Mouse (Mus musculus): ENCODE data around the gene Vmn1r86.
"Not testable (repeated sequence)": the region's sequence is repeated elsewhere in the genome, so short reads cannot be mapped to it uniquely, and the experiment has no call there.

The Vmn1r86 gene

GRCm38 (mm10) chr7:13119817-13120216 is at the start of gene Vmn1r86:
TSS of gene Vmn1r86 (minus strand) at chr7:13119917.
- no peak for DNase-seq (ENCODE audit: low read depth, low spot score)

- DNase-seq (ENCODE audit: low read depth, low spot score): no peak
Observed at GRCm38 (mm10) chr7:13159268-13159667, 39.6 kb upstream of the Vmn1r86 start, which contains the start of gene Vmn1r88. TSS of gene Vmn1r88 (plus strand) at chr7:13159568.

GRCm38 (mm10) chr7:13140057-13140456 is 20.3 kb upstream of the Vmn1r86 start, which contains the start of gene Vmn1r87:
TSS of gene Vmn1r87 (minus strand) at chr7:13140157.
- DNase-seq (ENCODE audit: low read depth, low spot score): no peak

GRCm38 (mm10) chr7:13137340-13137739 is 17.6 kb upstream of the Vmn1r86 start:
- no peak for DNase-seq (ENCODE audit: low read depth, low spot score)

- no peak for DNase-seq (ENCODE audit: low read depth, low spot score)
Observed at GRCm38 (mm10) chr7:13131856-13132255, 12.1 kb upstream of the Vmn1r86 start.

GRCm38 (mm10) chr7:13123554-13124153 is 3.9 kb upstream of the Vmn1r86 start:
- DNase-seq (ENCODE audit: low read depth, low spot score): not testable (repeated sequence)

- no peak for DNase-seq (ENCODE audit: low read depth, low spot score)
Observed at GRCm38 (mm10) chr7:13095073-13095472, 24.6 kb downstream of the Vmn1r86 start, which contains the start of gene Vmn1r85. TSS of gene Vmn1r85 (minus strand) at chr7:13095173.

- DNase-seq (ENCODE audit: low read depth, low spot score): no peak
Observed at GRCm38 (mm10) chr7:13072293-13072692, 47.4 kb downstream of the Vmn1r86 start.

- DNase-seq (ENCODE audit: low read depth, low spot score): not testable (repeated sequence)
Observed at GRCm38 (mm10) chr7:13063399-13063798, 56.3 kb downstream of the Vmn1r86 start.

- no peak for DNase-seq (ENCODE audit: low read depth, low spot score)
Observed at GRCm38 (mm10) chr7:13059536-13059935, 60.2 kb downstream of the Vmn1r86 start.

- no peak for DNase-seq (ENCODE audit: low read depth, low spot score)
Observed at GRCm38 (mm10) chr7:13056913-13057700, 62.6 kb downstream of the Vmn1r86 start.

GRCm38 (mm10) chr7:13054287-13055010 is 65.3 kb downstream of the Vmn1r86 start, which contains the start of gene Mzf1:
TSS of gene Mzf1 (minus strand) at chr7:13054764.
- DNase-seq (ENCODE audit: low read depth, low spot score): peak; percentile 99

GRCm38 (mm10) chr7:13053961-13054286 is 65.8 kb downstream of the Vmn1r86 start:
- no peak for DNase-seq (ENCODE audit: low read depth, low spot score)

GRCm38 (mm10) chr7:13053501-13053900 is 66.2 kb downstream of the Vmn1r86 start:
- DNase-seq (ENCODE audit: low read depth, low spot score): no peak

- no peak for DNase-seq (ENCODE audit: low read depth, low spot score)
Observed at GRCm38 (mm10) chr7:13053001-13053400, 66.7 kb downstream of the Vmn1r86 start.
